Mouse (Mus musculus): ENCODE data around the gene Pnmt.

DNA sequence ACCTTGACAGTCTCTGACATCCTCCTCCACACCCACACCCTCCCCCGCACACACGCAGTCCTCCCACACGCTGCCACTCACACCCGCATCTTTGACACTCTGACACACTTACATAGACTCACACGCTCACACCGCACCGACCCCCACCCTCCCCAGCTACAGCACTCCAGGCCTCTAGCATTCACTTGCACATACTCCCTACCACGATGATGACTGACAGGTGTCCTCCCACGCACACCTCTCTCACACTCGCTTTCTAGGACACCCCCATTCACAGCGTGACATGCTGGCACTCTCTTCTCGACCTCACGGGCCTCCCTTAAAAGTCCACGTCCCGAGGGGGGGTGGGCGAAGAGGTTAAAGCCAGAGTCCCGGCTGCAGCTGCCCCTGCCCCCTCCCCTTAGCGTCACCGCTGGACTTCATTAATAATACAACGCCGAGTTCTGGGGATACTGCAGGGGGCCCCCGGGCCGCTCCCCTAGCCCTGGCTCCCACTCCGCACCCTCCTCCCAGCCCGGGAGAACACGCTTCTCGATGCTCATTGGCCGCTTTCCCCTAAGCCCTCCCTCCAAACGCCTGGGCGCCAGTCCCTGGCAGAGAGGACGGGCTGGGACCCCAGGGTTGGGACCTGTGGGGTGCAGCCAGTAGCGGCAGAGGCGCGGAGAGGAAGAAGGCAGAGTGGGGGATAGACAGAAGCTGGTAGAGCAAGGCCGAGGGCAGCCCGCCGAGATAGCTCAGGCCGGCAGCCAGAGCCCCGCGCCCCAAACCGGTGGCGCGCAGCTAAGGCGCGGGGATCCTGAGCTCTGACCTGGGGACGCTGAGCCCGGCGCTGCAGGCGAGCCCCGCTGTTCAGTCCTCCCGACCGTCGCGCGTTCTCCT is 37.9 kb upstream of the Pnmt start, which contains the start of gene Ppp1r1b:
- no peak for TF ChIP-seq CTCF (IDR thresholded peaks at IDR 0.05; ENCODE audit: low read depth, low read length)
- TF ChIP-seq TAL1 (conservative IDR thresholded peaks at IDR 0.05; ENCODE audit: low read depth, low read length): no peak
- TF ChIP-seq POLR2AphosphoS5 (IDR thresholded peaks at IDR 0.05; ENCODE audit: insufficient replicate concordance, low read depth, low read length): no peak
- TF ChIP-seq GATA1 (IDR thresholded peaks at IDR 0.05; ENCODE audit: borderline replicate concordance, low read length): no peak

Measured in G1E (cell line).